Mouse (Mus musculus): ENCODE data around the gene Mtm1.
"Not testable (repeated sequence)": the region's sequence is repeated elsewhere in the genome, so short reads cannot be mapped to it uniquely, and the experiment has no call there.

The Mtm1 gene

DNA sequence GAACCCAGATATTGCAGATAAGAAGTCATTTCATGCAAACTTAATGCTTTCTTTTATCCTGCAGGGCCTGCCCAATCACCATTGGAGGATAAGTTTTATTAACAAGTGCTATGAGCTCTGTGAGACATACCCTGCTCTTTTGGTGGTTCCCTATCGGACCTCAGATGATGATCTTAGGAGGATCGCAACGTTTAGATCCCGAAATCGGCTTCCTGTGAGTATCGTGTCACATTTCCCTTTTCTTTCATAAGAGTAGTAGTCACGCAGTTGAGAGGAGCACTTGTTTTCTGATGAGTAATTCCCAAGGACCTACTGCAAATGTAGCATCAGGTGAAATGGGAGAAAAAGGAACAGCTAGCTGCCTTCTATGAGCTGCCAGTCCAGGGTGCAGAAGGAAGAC is 76.5 kb downstream of the Mtm1 start:
- no peak for DNase-seq

- DNase-seq = no peak
These were observed 83.6 kb downstream of the Mtm1 start for GRCm38 (mm10) chrX:71294191-71294590.

- DNase-seq = no peak
These were observed 85.4 kb downstream of the Mtm1 start for GRCm38 (mm10) chrX:71296005-71296404.

GRCm38 (mm10) chrX:71302148-71302547 is 91.6 kb downstream of the Mtm1 start:
- DNase-seq = no peak

GRCm38 (mm10) chrX:71311229-71311628 is 100.7 kb downstream of the Mtm1 start:
- no peak for DNase-seq

DNA sequence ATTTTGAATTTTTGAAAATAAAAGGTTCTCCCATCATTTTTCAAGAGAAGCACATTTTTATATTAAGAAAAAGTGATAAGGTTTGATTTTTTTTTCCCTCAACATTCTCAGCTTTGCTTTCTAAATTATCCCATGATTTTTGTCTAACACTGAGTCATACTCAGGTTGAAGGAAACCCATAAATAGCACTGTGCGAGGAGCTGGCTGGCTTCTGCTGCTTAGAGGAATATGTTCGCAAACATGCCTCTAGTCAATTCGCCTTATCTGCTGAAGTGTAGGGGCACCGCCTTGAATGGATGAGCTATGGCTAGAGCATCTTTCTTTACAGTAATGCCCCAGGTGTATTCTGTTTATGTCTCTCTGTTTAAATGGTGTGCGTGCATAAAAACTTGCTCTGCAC is 103.8 kb downstream of the Mtm1 start:
- no peak for DNase-seq

- no peak for DNase-seq
These were observed 141.5 kb downstream of the Mtm1 start for GRCm38 (mm10) chrX:71352033-71352432.

- DNase-seq = no peak
These were observed 144.8 kb downstream of the Mtm1 start for GRCm38 (mm10) chrX:71355331-71355730.

DNA sequence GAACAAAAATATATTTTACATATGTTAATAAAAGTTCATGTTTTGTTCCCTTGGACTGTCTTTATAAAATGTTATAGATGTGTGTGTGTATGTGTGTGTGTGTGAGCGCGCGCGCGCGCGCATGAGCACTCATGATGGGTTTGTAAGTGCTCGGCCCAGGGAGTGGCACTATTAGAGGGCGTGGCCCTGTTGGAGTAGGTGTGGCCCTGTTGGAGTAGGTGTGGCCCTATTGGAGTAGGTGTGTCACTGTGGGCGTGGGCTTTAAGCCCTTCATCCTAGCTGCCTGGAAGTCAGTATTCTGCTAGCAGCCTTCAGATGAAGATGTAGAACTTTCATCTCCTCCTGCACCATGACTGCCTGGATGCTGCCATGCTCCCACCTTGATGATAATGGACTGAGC is 151.2 kb downstream of the Mtm1 start:
- DNase-seq = not testable (repeated sequence)

- no peak for DNase-seq
These were observed 153.5 kb downstream of the Mtm1 start for GRCm38 (mm10) chrX:71364062-71364461.

GRCm38 (mm10) chrX:71364554-71364991 is 154.0 kb downstream of the Mtm1 start, which contains the start of gene Mtmr1:
Gene Mtmr1, plus strand, starts transcription at chrX:71364760.
- peak; percentile 98 for DNase-seq

DNA sequence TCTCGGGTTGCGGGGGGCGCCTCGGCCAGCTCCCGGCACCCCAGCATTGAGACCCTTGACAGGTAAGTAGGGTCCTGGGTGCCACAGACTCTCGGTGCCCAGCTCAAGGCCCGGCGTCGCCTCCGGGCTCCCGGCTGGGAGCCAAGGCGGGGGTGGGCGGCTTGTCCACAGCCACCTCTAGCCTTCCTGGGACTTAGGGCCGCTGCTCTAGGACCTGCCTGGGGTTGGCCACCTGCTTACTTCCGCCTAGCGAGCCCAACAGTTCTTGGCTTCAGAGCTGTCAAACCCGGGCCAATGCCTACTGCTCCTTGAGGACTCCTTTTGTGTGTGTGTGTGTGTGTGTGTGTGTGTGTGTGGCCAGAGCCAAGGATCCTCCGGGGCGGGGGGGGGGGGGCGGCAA is 154.4 kb downstream of the Mtm1 start:
- no peak for DNase-seq
